Mouse (Mus musculus) layer of hippocampus, adult 18-20 months (tissue): ENCODE data around the gene Leap2. TPM values are rescaled to one million over a fixed set of nuclear protein-coding genes. Genes with fewer than 3 reads are reported as not detected.

Experiments
- DNase-seq, 2 experiments: peaks; one replicate each; pipeline ENCODE4 v3.0.0; 2022; ENCODE audit warnings: low spot score in 2 of 2
- long read RNA-seq: library from polyadenylated mRNA; stranded (forward); transcript quantifications from one replicate; pipeline ENCODE4 v2.0.0, GENCODE M21; 2021
- total RNA-seq, 2 experiments: library from RNA; stranded (reverse); gene quantifications; 2 replicates each; pipeline ENCODE4 v1.2.3; 2021

Gene Leap2
- total RNA-seq, result not detected
- long read RNA-seq, result 0 reads

DNA sequence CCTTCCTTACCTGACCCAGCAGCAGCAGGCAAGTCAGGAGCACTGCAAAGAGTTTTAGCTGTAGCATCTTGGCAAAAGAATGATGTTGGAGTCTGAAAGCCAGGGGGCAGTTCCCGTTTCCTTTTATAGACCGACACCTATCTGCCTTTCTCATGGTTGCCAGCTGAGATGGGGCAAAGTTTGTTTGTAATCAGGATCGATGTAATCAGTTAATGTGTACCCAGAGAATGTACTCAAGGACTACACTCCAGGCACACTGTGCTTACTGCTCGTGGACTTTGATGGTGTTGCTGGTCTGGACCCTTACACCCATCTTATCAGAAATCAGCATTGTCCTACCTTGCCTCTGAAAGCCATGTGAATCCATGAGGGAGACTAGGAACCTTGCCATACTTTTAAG lies at the start of gene Leap2:
Leap2 (minus strand) TSS at position 135 of the 400 bp plus-strand sequence.
- DNase-seq, result no peak

DNA sequence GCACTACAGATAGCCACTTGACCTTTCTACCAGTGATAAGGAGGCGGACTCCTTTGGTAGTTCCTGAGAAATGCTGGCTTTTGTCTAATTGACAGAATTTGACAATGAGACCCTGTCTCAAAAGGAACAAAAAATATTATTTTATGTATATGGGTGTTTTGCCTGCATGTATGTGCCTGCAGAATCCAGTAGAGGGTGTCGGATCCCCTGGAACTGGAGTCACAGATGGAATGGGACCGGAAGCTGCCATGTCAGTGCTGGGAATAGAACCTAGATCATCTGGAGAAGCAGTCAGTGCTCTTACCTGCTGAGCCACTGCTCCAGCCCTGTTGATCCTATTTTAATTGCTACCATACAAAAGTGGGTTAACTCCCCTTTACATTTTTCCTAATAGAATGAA lies 49.7 kb upstream of the Leap2 start:
- DNase-seq, result no peak

DNA sequence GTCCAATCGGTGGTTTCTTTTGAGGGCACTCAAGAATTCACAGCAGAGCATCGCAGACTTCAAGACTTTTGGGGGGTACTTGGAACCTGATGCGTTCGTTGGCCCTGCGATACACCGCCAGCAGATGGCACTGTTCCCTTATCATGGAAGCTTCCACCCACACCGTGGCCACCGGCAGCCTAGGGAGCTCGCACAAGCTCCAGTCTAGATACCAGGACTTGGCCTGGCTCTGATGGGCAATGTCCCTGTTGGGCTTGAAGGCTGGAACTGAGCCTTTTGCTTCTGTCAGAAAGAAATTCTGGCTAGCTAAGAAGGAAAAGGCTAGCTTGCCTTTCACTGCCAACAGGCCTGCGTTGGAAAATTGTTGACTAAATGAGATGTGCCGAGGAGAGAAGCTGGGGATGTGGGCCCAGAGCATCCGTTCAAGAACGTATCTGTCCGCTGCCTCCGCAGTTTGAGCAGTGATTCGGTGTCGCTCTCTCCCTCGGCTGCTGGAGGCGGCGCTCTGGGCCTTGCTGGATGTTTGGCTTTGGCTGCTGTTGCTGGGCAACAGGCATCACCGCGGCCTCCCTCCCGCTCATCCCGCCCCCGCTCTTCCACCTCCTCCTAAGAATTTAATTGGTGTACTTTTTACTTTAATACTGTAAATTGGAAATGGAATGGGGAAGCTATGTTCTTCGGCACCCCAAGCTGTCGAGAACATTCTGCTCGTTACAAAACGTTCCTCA lies 47.2 kb upstream of the Leap2 start, which contains the start of gene Gm9837:
Gm9837 (minus strand) TSS at position 512 of the 728 bp plus-strand sequence.
- peak; percentile 93 to 97 for DNase-seq

DNA sequence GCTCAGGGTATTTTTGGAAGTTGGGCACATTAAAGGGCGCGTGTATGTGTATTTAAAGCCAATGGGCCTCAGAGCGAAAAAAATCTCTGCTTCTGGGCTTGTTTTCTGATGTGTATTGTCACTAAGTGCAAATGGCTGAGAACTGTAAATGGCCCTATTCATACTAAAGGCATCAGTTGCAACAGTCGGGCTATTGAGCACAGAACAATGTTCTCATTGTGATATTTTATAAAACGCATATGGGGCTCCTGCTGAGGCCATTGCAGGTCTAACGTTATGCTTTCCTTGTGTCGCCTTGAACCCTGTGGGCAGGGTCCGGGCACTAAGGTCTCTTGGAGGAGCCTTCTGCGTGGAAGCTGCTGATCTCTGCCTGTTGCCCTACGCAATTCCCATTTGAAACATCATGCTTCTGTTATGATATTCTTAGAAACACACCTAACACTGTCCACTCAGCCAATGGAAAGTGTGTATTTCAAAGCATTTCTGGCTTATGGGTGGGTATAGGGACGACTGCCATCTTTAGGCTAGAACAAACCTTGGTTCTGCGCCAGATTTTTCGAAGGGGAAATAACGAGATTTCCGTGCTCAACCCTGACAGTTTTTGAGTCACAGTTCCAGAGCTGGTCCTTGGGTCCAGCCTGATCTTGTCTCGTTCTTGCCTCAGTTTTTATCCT lies 46.5 kb upstream of the Leap2 start:
- peak in 1 of 2 experiments; percentile 33 for DNase-seq

DNA sequence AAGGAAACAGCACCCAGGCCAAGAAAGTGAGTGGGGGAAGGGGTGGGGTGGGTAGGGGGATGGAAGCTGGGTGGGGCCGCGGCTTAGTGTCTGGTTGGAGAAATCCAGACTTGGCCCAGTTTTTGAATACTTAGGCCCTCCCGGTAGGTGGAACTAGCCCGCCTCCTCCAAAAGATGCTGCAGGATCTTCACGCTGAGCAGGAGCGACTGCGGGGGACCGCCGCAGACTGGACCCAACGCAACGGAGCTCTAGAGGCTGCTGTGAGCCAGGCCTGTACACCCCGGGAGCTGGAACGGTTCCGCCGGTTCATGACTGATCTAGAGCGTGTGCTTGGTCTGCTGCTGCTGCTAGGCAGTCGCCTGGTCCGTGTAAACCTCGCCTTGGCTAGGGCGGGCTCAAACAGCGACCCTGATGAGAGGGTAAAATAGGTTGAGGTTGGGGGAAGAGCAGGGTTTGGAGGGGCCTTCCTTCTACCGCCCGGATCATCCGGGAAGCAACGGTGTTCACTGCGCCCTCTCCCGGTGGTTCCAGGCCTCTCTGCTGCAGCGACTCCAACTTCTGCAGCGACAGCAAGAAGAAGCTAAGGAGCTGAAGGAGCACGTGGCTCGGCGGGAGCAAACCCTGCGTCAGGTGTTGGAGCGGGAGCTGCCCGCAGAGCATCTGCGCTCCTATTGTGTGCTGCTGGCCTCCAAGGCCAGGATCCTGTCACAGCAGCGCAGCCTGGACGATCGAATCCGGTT lies 43.4 kb upstream of the Leap2 start:
- DNase-seq, result peak; percentile 71 to 88

DNA sequence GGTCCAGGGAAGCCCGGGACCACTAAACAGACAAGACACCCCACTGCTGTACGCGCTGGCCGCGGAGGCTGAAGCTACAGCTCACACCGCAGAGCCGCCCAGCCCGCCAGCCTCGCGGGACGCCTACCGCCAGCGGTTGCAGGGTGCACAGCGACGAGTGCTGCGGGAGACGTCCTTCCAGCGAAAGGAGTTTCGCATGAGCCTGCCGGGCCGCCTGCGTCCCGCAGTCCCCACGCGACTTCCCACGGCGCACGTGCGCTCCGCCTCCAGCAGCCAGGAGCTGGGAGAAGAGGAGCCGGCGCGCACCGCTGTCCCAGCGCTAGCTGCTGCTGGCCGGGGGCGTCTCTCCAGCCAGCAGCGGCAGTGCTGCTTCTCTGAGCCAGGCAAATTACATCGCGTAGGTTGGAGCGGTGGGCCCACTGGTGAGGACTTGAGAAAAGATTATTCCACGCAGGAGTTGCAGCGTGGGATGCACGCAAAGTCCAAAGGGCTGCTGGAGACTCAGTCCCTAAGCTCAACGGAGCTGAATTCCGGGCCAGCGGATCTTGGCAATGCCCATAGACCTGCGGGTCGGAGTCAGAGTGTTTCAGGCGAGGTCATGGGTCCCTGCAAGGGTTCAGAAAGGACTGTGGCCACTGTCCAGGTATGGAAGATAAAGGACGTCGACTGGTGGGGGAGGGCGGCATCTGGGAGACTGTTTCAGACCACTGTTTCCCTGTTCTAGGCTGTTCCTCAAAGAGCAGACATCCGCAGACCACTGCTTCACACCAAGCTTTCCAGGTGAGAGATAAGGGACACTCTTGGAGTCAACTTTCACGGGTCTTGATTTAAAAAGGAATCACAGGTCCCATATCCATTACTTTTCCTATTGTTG lies 40.8 kb upstream of the Leap2 start:
- DNase-seq, result peak in 1 of 2 experiments; percentile 27

DNA sequence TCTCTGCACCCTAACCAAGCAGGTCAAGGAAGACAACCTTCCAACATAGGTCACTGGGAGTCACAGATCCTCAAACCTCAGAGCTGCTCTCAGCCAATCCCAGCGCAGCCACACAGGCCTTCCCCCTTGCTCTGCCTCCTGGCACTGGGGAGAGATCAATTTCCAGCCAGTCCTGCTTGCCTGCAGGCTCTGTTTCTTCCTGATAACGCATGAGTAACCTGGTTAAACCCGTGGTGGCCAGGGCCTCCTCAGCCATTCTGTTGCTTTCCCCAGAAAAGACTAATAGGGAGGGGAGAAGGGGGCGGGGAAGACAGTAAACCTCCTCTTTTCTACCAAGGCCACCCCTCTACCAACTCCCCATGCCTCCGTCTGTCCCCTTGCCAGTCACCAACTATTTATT lies 38.8 kb upstream of the Leap2 start:
- DNase-seq, result no peak

DNA sequence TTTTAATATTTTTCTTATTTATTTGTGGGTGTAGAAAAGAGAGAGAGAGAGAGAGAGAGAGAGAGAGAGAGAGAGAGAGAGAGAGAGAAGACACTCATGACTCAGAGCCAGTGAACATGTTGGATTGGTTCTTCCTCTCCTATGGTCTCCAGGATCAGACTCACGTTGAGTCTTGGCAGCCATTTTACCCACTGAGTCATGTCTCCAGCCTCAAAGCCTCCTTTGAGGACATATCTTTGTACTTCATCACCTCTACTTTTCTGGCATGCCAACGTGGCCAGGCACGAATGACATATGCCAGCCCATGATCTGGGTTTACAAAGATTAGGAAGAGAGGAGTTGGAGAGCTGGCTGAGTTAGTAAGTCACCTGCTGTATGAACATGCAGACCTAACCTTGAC lies 37.2 kb upstream of the Leap2 start:
- no peak for DNase-seq

DNA sequence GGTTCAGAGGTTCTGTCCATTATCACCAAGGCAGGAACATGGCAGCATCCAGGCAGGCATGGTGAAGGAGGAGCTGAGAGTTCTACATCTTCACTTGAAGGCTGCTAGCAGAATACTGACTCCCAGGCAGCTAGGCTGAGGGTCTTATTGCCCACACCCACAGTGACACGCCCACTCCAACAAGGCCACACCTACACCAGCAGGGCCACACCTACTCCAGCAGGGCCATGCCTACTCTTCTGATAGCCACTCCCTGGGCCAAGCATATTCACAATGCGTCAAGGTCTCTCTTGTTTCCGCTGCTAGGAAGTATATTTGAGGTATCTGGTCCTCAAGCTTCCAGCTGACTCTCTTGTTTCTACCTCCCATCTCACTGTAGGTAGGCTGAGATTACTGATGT lies 36.0 kb upstream of the Leap2 start:
- DNase-seq, result no peak

DNA sequence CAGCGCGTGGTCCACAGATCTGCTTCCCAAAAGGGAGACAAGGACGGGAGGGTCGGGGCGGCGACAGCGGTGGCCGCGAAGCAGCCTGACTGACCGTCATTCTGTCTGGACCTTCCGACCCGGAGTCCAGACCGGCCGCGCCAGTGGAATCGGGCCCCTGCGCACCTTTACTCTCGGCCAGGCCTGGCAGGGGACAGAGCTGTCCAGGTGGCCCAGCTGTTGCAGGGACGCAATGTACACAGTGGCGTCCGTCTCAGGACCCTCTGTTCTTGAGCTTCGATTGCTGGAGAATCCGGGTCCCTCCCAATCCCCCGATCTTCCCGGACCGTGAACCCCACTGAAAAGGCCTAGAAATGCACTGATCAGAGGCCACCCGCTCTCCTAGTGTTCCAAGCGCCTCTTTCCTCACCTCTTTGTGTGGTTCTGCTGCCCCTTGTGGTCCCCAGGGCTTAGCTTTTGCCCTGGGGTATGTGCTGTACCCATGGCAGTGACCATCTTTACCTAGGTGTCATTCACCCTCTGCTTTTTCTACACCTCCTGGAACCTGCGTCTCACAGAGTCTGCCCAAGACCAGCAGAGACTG lies 34.5 kb upstream of the Leap2 start:
- no peak for DNase-seq

DNA sequence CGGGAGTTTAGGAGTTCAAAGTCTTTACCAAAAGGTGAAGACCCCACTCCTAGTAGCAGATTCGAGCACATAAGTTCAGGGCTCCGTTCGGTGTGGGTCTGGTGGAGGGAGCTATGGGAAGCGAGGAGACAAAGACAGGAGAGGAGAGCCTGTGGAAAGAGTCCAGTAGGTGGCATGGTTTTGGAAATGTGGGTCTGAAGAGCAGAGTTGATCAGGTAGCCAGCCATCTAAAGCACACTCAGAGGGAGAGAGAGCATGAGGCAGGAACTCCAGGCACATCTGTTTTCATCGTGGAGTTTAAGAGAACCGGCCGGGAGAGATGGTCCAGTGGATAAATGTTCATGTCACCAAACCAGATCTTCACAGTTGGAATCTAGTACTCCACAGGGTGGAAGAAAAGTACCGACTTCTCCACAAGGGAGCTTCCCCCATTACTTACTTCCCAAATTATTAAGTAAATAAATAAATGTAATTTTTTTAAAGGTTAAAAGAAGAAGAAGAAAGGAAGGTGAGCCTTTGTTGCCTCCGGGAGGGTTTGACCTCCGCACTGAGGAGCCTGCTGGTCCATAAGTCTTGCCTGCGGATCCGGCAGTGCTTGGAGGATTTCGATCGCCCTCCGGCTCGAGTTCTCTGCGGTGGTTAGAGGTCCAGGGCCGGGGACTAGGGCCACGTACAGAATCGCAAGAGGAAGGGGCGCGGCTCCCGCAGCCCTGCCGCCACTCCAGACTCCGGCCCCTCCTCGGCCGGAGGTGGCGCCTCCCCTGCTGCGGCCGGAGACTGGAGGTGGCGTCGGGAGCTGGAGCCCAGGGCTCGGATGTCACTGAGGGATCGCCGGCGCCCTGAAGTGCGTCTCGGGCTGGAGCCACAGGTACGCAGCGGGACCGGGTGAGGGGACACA lies 33.8 kb upstream of the Leap2 start, which contains the start of the genes Gm10447 and Shroom1:
Gm10447 (minus strand) TSS at position 637 of the 898 bp plus-strand sequence.
Shroom1 (plus strand) TSS at position 732 of the 898 bp plus-strand sequence.
- DNase-seq, result peak in 1 of 2 experiments; percentile 46

DNA sequence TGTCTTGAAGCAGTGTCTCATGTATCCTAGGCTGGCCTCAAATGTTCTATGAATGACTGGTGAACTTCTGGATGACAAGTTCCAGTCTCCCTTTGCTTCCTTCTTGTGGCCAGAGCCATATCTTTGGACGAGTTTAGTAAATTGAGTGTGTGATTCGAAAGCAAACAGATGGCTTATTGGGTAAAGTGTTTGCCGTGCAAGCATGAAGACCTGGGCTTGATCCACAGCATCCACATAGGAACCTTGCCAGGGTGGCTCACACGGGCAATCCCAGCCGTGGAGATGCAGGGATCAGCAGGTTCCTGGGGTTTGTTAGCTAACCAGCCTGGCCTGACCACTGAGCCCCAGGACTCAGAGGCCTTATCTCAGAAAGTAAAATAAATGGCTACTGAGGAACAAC lies 30.1 kb upstream of the Leap2 start:
- no peak for DNase-seq

DNA sequence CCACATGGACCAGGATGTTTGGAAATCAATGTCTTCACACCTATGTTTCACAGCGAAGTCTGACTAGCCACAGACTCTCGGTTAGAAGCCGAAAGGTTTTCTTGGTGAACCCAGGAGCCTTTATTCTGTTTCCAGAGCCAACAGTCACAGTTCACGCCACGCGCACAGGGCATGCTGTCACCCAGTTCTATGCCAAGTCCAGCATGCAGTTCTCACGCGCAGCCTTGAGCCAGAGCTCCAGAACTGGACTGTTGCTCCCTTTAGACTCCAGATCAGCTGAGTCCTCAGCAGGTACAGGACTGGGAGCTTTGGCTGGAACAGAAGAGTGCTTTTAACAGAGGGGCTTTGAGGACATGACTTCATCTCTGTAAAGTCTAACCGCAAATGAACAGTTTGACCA lies 29.4 kb upstream of the Leap2 start:
- no peak for DNase-seq

DNA sequence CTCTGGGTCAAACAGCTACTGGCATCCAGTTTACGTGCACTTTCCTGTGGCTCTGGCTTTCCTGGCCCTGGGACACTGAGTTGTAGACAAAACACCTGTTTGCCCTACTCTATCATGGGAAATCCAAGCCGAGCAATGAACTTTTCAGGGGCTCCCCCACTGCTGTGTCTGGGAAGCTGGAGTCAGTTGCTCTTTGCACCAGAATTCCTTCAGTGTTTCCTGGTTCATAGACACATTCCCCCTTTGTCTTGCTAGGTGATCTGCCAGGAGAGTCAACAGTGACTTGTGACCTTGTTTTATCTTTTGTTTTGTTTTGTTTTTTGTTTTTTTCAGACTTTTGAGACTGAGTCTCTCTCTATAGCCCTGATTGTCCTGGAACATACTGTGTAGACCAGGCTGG lies 28.4 kb upstream of the Leap2 start:
- no peak for DNase-seq

DNA sequence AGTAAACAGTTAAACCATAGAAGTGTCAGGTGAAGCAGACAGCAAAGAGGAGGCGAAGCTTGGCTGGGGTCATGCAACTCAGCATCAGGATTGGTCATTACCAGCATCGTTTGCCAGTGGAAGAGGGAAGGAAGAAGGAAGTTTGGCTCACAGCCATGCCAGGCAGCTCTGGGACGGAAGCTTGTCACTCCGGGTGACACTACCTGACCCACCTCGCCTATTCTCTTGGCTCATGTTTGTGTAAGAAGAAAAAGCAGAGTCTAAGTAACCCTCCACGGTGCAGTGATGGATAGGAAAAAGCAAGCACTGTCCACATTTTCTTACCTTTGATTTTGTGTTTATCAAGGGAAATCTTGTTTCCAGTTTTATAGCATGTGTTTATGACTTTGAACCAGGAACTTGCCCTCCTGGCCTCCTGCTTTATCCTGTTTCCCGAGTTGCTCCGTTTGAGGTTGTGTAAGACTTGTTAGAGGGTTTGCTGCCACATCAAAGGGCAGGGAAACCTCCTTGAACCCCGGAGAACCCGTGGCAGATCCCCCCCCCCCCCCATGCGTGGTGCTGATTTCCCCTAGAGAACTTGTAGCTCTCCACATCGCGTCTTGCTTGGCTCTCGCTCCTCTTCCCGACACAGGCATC lies 27.2 kb upstream of the Leap2 start:
- no peak for DNase-seq

DNA sequence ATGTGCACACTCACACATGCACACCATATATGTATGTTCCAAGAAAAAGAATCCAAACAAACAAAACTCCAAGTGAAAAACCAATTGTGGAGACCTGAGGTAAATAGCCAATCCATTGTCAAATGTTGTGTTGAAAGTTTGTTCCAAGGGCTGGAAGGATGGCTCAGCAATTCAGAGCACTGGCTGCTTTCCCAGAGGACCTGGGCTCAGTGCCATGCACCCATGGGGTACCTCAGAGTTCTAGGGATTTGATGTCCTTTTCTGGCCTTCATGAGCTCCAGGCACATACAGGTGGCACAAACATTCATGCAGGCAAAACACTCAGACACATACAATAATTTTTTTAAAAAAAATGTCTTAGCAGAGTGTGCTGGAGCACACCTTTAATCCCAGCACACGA lies 25.6 kb upstream of the Leap2 start:
- no peak for DNase-seq

DNA sequence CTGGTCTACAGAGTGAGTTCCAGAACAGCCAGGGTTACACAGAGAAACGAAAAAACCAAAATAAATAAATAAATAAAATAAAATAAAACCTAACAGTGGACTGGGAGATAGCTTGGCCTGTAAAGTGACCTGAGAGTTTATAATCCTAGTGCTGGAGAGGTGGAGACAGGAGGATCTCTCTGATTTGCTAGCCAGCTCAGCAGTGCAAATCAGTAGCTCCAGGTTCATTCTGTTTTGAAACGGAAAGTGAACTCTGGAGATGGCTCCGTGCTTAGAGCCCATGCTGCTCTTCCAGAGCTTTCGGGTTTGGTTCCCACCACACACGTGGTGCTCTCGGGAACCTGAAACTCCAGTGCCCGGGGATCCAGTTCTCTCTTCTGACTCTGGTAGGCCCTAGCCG lies 25.0 kb upstream of the Leap2 start:
- DNase-seq, result no peak

DNA sequence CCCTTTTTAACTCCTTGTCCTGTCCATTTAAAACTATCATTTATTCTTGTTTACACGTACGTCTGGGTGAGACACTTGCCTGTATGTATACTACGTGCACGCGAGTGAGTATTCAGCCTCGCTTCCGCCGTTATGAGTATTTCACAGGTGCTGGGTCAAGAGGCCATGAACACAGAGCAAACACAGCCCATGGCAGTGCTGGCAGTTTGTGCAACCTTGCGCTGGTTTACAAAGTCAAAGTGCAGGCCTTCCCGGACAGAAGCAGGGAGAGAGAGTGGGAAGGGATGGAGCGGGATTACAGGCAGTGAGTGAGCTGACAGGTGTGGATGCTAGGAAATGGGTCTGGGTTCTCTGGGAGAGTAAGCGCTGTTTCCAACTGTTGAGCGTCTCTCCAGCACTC lies 23.2 kb upstream of the Leap2 start:
- DNase-seq, result no peak

DNA sequence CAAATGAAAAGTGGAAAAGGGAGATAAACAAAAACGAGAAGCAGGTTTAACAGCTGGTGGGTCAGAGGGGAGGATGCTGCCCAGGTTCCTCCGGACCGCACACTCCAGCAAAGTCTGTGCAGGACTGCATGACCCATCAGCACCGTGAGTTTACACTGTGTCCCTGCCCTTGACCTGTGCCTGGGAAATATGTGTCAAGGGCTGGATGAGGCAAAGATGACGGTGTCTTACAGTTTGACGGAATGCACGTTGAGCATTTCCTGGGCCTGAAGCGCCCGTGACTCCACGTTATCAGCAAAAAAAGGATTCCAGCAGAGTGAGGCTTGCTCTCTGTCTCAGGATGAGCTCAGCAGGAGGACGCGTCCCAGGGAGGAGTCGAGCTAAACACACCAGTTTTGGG lies 22.6 kb upstream of the Leap2 start:
- DNase-seq, result no peak
